Mouse (Mus musculus): Measurements from ENCODE around the gene Kcnip2. TPM values are rescaled to one million over a fixed set of nuclear protein-coding genes. Genes with fewer than 3 reads are reported as not detected.

Gene Kcnip2
- total and polyA plus RNA-seq, 3 experiments: not detected

GRCm38 (mm10) chr19:45789888-45790874, 25.7 kb downstream of the Kcnip2 start:
- Histone ChIP-seq H3K79me2 (replicated peaks; ENCODE audit: control insufficient read depth, extremely low read depth, insufficient read depth, poor library complexity, severe bottlenecking) (no peaks in the 10 kb centered on the region), H3K27me3 (replicated peaks) (no peaks in the 10 kb centered on the region), H3K9ac (ENCODE audit: insufficient read depth, low read depth) (peak overlapping the region; percentile 44), H3K4me1 (ENCODE audit: control insufficient read depth in 1 of 2, insufficient read depth in 2 of 2) (peaks cover 12 to 53% of the 10 kb centered on the region in 2 experiments; a peak in 3 of 4 replicates), H3K4me3 (replicated peaks in 1 of 3; ENCODE audit: low read depth in 2 of 3, low read length in 2 of 3, poor library complexity in 1 of 3) (peak overlapping the region in 1 of 3 experiments; percentile 23), H3K36me3 (replicated peaks in 1 of 2; ENCODE audit: control insufficient read depth in 1 of 2, insufficient read depth in 1 of 2, low read length in 1 of 2) (no peaks in the 10 kb centered on the region), H3K4me2 (ENCODE audit: insufficient read depth, low read depth, poor library complexity, severe bottlenecking) (peak overlapping the region; percentile 72), H3K27ac (ENCODE audit: insufficient read depth, low read depth) (peak overlapping the region; percentile 63), H3K9me3 (replicated peaks; ENCODE audit: low read length) (no peaks in the 10 kb centered on the region)
- in situ Hi-C loops (cut with MboI; ENCODE audit: low pct_ligation_motif_present, low pct_unique_long_range_greater_than_20kb, low sequenced_read_pairs) (no loop called here), dilution Hi-C loops (cut with MboI; ENCODE audit: extremely low pct_ligation_motif_present, extremely low pct_unique_long_range_greater_than_20kb, low sequenced_read_pairs) (no loop called here)
- peak; percentile 87 for DNase-seq (ENCODE audit: extremely low read depth)
- TF ChIP-seq CHD2 (IDR thresholded peaks at IDR 0.05; ENCODE audit: low read length): no peak
- no peak; the same call in 1 of the 2 replicates for TF ChIP-seq EP300 (IDR thresholded peaks at IDR 0.05; ENCODE audit: low read length)
- no peak for TF ChIP-seq GABPA (IDR thresholded peaks at IDR 0.05; ENCODE audit: insufficient replicate concordance, low read depth, low read length)
- no peak for TF ChIP-seq MAZ (IDR thresholded peaks at IDR 0.05; ENCODE audit: low read depth, low read length)
- TF ChIP-seq TCF12 (IDR thresholded peaks at IDR 0.05; ENCODE audit: low read depth, low read length): peak; percentile 44; the same call in 1 of the 2 replicates
- TF ChIP-seq MYC (IDR thresholded peaks at IDR 0.05; ENCODE audit: low read depth, low read length): no peak
- TF ChIP-seq TBP (conservative IDR thresholded peaks at IDR 0.05; ENCODE audit: low read depth, low read length): 0 out of 2 replicates have a peak, but pooled peaks have one; percentile 48
- TF ChIP-seq HCFC1 (IDR thresholded peaks at IDR 0.05; ENCODE audit: low read depth, low read length): no peak; the same call in 1 of the 2 replicates
- TF ChIP-seq SMC3 (IDR thresholded peaks at IDR 0.05; ENCODE audit: low read depth, low read length): no peak
- no peak for TF ChIP-seq MAX (IDR thresholded peaks at IDR 0.05; ENCODE audit: low read length)
- no peak for TF ChIP-seq POLR2AphosphoS2 (IDR thresholded peaks at IDR 0.05; ENCODE audit: low read depth, low read length)
- TF ChIP-seq RAD21 (IDR thresholded peaks at IDR 0.05; ENCODE audit: low read depth, low read length): no peak
- TF ChIP-seq ZNF384 (IDR thresholded peaks at IDR 0.05; ENCODE audit: low read depth, low read length): 0 out of 2 replicates have a peak, but pooled peaks have one; percentile 45
- TF ChIP-seq SIN3A (IDR thresholded peaks at IDR 0.05; ENCODE audit: low read length): no peak
- TF ChIP-seq POLR2A (IDR thresholded peaks at IDR 0.05; ENCODE audit: low read depth, low read length): peak; percentile 62
- no peak for TF ChIP-seq ZMIZ1 (IDR thresholded peaks at IDR 0.05; ENCODE audit: low read depth, low read length)
- no peak for TF ChIP-seq ZC3H11A (IDR thresholded peaks at IDR 0.05; ENCODE audit: low read depth, low read length)
- peak; percentile 31; the same call in 1 of the 2 replicates for TF ChIP-seq ETS1 (conservative IDR thresholded peaks at IDR 0.05; ENCODE audit: low read depth, low read length)
- TF ChIP-seq JUN (IDR thresholded peaks at IDR 0.05; ENCODE audit: insufficient read depth, low read depth, low read length): 0 out of 2 replicates have a peak, but pooled peaks have one; percentile 22
- no peak for TF ChIP-seq CTCF (conservative IDR thresholded peaks at IDR 0.05 in 1 of 2, IDR thresholded peaks at IDR 0.05 in 1 of 2; ENCODE audit: low read depth in 2 of 2, low read length in 2 of 2)
- TF ChIP-seq NELFE (IDR thresholded peaks at IDR 0.05; ENCODE audit: low read depth, low read length): peak; percentile 51; the same call in 1 of the 2 replicates
- TF ChIP-seq JUND (conservative IDR thresholded peaks at IDR 0.05; ENCODE audit: low read depth, low read length): peak; percentile 50; the same call in 1 of the 2 replicates
- TF ChIP-seq RCOR1 (conservative IDR thresholded peaks at IDR 0.05; ENCODE audit: low read depth, low read length): no peak
- TF ChIP-seq NRF1 (IDR thresholded peaks at IDR 0.05; ENCODE audit: low read depth, low read length): no peak
- TF ChIP-seq KAT2A (IDR thresholded peaks at IDR 0.05; ENCODE audit: insufficient replicate concordance, low read length): no peak
- no peak for TF ChIP-seq IRF4 (IDR thresholded peaks at IDR 0.05; ENCODE audit: low read depth, low read length)
- no peak for TF ChIP-seq BHLHE40 (IDR thresholded peaks at IDR 0.05; ENCODE audit: low read depth, low read length)
- no peak for TF ChIP-seq MEF2A (IDR thresholded peaks at IDR 0.05; ENCODE audit: borderline replicate concordance, low read depth, low read length)
- TF ChIP-seq USF2 (conservative IDR thresholded peaks at IDR 0.05; ENCODE audit: low read depth, low read length): no peak
- no peak for TF ChIP-seq E2F4 (IDR thresholded peaks at IDR 0.05; ENCODE audit: insufficient replicate concordance, low read depth, low read length)
- TF ChIP-seq MAFK (IDR thresholded peaks at IDR 0.05; ENCODE audit: insufficient replicate concordance, low read length): peak; percentile 77
- no peak for TF ChIP-seq MXI1 (IDR thresholded peaks at IDR 0.05; ENCODE audit: low read depth, low read length)
- no peak for TF ChIP-seq ZKSCAN1 (IDR thresholded peaks at IDR 0.05; ENCODE audit: borderline replicate concordance, low read depth, low read length)
- no peak for TF ChIP-seq PAX5 (IDR thresholded peaks at IDR 0.05; ENCODE audit: low read length)
- no peak for TF ChIP-seq UBTF (IDR thresholded peaks at IDR 0.05; ENCODE audit: low read depth, low read length)
- no peak for TF ChIP-seq USF1 (IDR thresholded peaks at IDR 0.05; ENCODE audit: low read depth, low read length)
- peak; percentile 85 for TF ChIP-seq ELF1 (IDR thresholded peaks at IDR 0.05; ENCODE audit: low read depth, low read length)
- TF ChIP-seq CHD1 (IDR thresholded peaks at IDR 0.05; ENCODE audit: low read depth, low read length): no peak
